Mouse (Mus musculus) cerebellum, adult 2 months (tissue): Measurements from ENCODE around the gene Adcy3.

ENCODE experiments used
- CTCF ChIP-seq: fragments of 200-500 bp; IDR thresholded peaks from 2 replicates; pipeline ENCODE4 v1.5.1; 2011; ENCODE audit warnings: low read depth, mild to moderate bottlenecking, control low read depth, low read length, moderate library complexity, borderline replicate concordance; ENCODE audit not compliant: insufficient read depth
- POLR2A ChIP-seq: fragments of 200-500 bp; IDR thresholded peaks from 2 replicates; pipeline ENCODE4 v1.6.1; 2011; ENCODE audit warnings: low read length, control low read depth, borderline replicate concordance; ENCODE audit not compliant: insufficient read depth

DNA sequence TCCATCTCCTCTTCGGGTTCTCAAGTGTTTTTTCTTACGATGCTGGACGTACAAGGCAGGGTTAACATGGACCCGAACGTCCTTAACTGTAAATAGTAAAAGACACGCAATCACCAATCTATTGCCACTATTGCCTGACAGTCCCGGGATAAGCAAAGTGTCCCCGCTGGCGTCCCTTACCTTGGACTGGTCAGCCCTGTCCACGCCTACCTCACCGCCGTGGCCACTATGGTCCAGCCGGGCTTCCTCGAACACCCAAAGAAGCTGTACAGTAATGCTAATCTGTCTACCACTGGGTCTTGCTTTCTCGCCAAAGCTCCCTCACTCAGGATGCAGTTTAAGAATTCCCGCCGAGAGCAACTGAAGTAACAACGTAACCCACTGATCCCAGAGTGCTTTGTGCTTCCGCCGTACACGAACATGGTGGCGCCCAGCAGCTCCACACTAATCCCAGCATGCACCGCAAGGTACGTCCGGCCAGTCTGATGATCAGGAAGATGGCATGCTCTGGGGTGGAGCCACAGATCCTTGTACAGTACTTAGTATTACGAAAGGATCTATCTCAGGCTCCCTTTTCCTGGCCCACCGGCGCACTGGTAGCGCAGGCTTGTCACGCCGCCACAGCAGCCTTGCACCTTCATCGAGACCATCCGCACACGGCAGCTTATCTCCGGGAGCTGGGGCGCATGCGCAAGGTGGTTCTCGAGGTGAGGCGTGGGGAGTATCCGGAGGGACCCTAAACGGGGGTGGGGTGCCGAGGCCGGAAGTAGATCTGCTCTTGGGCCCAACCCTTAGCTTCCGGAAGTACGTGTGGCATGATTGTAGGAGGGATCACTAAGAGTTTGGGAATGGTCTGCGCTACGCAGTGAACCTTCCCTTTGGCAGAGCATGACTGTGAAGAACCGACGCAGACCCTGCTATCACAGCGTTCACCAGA, 100.9 kb downstream of the Adcy3 start, which contains the start of the genes Ptrhd1 and Cenpo:
- TF ChIP-seq CTCF (no peak), POLR2A (peak; percentile 77)
